Mouse (Mus musculus): Measurements from ENCODE around the gene Hnrnpu. TPM values are rescaled to one million over a fixed set of nuclear protein-coding genes. Genes with fewer than 3 reads are reported as not detected.

The Hnrnpu gene
- 842 and 961 TPM in 2 replicates for polyA plus RNA-seq (2014; fragmentation: Nextera tagmentation; extraction: Ambion mirVana)

- peak within 1 kb of the TSS; percentile 100 for H3K27ac ChIP-seq (replicated peaks; ENCODE audit: low read depth, low read length)
- peak within 1 kb of the TSS; percentile 100 for H3K9ac ChIP-seq (ENCODE audit: low read length)
- ATAC-seq (ENCODE audit: insufficient number of reproducible peaks, low FRiP score, low TSS enrichment, low read depth) (peak; percentile 89), DNase-seq (ENCODE audit: low spot score) (peak; percentile 96)
- no peaks in the 10 kb centered on the region for H3K9me3 ChIP-seq (ENCODE audit: control insufficient read depth, low read length)
- 0 out of 2 replicates have a peak, but pooled peaks cover under 1% of the 10 kb centered on the region for H3K4me1 ChIP-seq (ENCODE audit: control insufficient read depth, insufficient read depth, low read length)
- WGBS = under 1% methylated on average over 73 of the region's 73 CpGs
- H3K36me3 ChIP-seq (ENCODE audit: control insufficient read depth, insufficient read depth, low read length) = peaks cover 8% of the 10 kb centered on the region
- no peaks in the 10 kb centered on the region for H3K27me3 ChIP-seq (ENCODE audit: control insufficient read depth, insufficient read depth, low read length)
- peak within 1 kb of the TSS; percentile 100 for H3K4me3 ChIP-seq (ENCODE audit: low read depth, low read length)
- H3K4me2 ChIP-seq (ENCODE audit: low read depth, severe bottlenecking) = peak within 1 kb of the TSS; percentile 64
Measured at GRCm38 (mm10) chr1:178337551-178338317, at the start of gene Hnrnpu. TSS of gene Hnrnpu (minus strand) at chr1:178337797.

- Histone ChIP-seq H3K9ac (ENCODE audit: low read length) (no peak overlapping the region), H3K27ac (replicated peaks; ENCODE audit: low read depth, low read length) (no peak overlapping the region), H3K4me2 (ENCODE audit: low read depth, severe bottlenecking) (no peak overlapping the region), H3K36me3 (ENCODE audit: control insufficient read depth, insufficient read depth, low read length) (no peaks in the 10 kb centered on the region), H3K27me3 (ENCODE audit: control insufficient read depth, insufficient read depth, low read length) (no peaks in the 10 kb centered on the region), H3K4me3 (ENCODE audit: low read depth, low read length) (no peak overlapping the region), H3K4me1 (ENCODE audit: control insufficient read depth, insufficient read depth, low read length) (no peaks in the 10 kb centered on the region), H3K9me3 (ENCODE audit: control insufficient read depth, low read length) (no peaks in the 10 kb centered on the region)
- no peak for DNase-seq (ENCODE audit: low spot score)
- no peak for ATAC-seq (ENCODE audit: insufficient number of reproducible peaks, low FRiP score, low TSS enrichment, low read depth)
Measured at GRCm38 (mm10) chr1:178382165-178382564, 44.6 kb upstream of the Hnrnpu start.

GRCm38 (mm10) chr1:178379224-178379623 is 41.6 kb upstream of the Hnrnpu start:
- DNase-seq (ENCODE audit: low spot score) (no peak), ATAC-seq (ENCODE audit: insufficient number of reproducible peaks, low FRiP score, low TSS enrichment, low read depth) (no peak)
- H3K4me3 ChIP-seq (ENCODE audit: low read depth, low read length) = no peak overlapping the region
- H3K4me1 ChIP-seq (ENCODE audit: control insufficient read depth, insufficient read depth, low read length) = no peaks in the 10 kb centered on the region
- H3K9me3 ChIP-seq (ENCODE audit: control insufficient read depth, low read length) = no peaks in the 10 kb centered on the region
- no peaks in the 10 kb centered on the region for H3K27me3 ChIP-seq (ENCODE audit: control insufficient read depth, insufficient read depth, low read length)
- 83% methylated on average over 1 of the region's 1 CpGs for WGBS
- H3K27ac ChIP-seq (replicated peaks; ENCODE audit: low read depth, low read length) = no peak overlapping the region
- no peak overlapping the region for H3K4me2 ChIP-seq (ENCODE audit: low read depth, severe bottlenecking)
- no peaks in the 10 kb centered on the region for H3K36me3 ChIP-seq (ENCODE audit: control insufficient read depth, insufficient read depth, low read length)
- H3K9ac ChIP-seq (ENCODE audit: low read length) = no peak overlapping the region

GRCm38 (mm10) chr1:178378115-178378514 is 40.5 kb upstream of the Hnrnpu start:
- Histone ChIP-seq H3K9ac (ENCODE audit: low read length) (no peak overlapping the region), H3K36me3 (ENCODE audit: control insufficient read depth, insufficient read depth, low read length) (no peaks in the 10 kb centered on the region), H3K4me1 (ENCODE audit: control insufficient read depth, insufficient read depth, low read length) (no peaks in the 10 kb centered on the region), H3K27ac (replicated peaks; ENCODE audit: low read depth, low read length) (no peak overlapping the region), H3K4me3 (ENCODE audit: low read depth, low read length) (no peak overlapping the region), H3K9me3 (ENCODE audit: control insufficient read depth, low read length) (no peaks in the 10 kb centered on the region), H3K27me3 (ENCODE audit: control insufficient read depth, insufficient read depth, low read length) (no peaks in the 10 kb centered on the region), H3K4me2 (ENCODE audit: low read depth, severe bottlenecking) (no peak overlapping the region)
- 88% methylated on average over 3 of the region's 3 CpGs for WGBS
- no peak for ATAC-seq (ENCODE audit: insufficient number of reproducible peaks, low FRiP score, low TSS enrichment, low read depth)
- DNase-seq (ENCODE audit: low spot score) = no peak

GRCm38 (mm10) chr1:178376907-178377306 is 39.3 kb upstream of the Hnrnpu start:
- Histone ChIP-seq H3K9me3 (ENCODE audit: control insufficient read depth, low read length) (no peaks in the 10 kb centered on the region), H3K27me3 (ENCODE audit: control insufficient read depth, insufficient read depth, low read length) (no peaks in the 10 kb centered on the region), H3K27ac (replicated peaks; ENCODE audit: low read depth, low read length) (no peak overlapping the region), H3K36me3 (ENCODE audit: control insufficient read depth, insufficient read depth, low read length) (no peaks in the 10 kb centered on the region), H3K4me1 (ENCODE audit: control insufficient read depth, insufficient read depth, low read length) (no peaks in the 10 kb centered on the region), H3K4me2 (ENCODE audit: low read depth, severe bottlenecking) (no peak overlapping the region), H3K4me3 (ENCODE audit: low read depth, low read length) (no peak overlapping the region), H3K9ac (ENCODE audit: low read length) (no peak overlapping the region)
- ATAC-seq (ENCODE audit: insufficient number of reproducible peaks, low FRiP score, low TSS enrichment, low read depth) (no peak), DNase-seq (ENCODE audit: low spot score) (no peak)
- 67% methylated on average over 2 of the region's 2 CpGs for WGBS

GRCm38 (mm10) chr1:178376061-178376460 is 38.5 kb upstream of the Hnrnpu start:
- no peaks in the 10 kb centered on the region for H3K27me3 ChIP-seq (ENCODE audit: control insufficient read depth, insufficient read depth, low read length)
- no peaks in the 10 kb centered on the region for H3K36me3 ChIP-seq (ENCODE audit: control insufficient read depth, insufficient read depth, low read length)
- no peak for ATAC-seq (ENCODE audit: insufficient number of reproducible peaks, low FRiP score, low TSS enrichment, low read depth)
- no peaks in the 10 kb centered on the region for H3K4me1 ChIP-seq (ENCODE audit: control insufficient read depth, insufficient read depth, low read length)
- no peak overlapping the region for H3K4me2 ChIP-seq (ENCODE audit: low read depth, severe bottlenecking)
- 83% methylated on average over 2 of the region's 2 CpGs for WGBS
- no peaks in the 10 kb centered on the region for H3K9me3 ChIP-seq (ENCODE audit: control insufficient read depth, low read length)
- no peak overlapping the region for H3K27ac ChIP-seq (replicated peaks; ENCODE audit: low read depth, low read length)
- no peak overlapping the region for H3K4me3 ChIP-seq (ENCODE audit: low read depth, low read length)
- no peak overlapping the region for H3K9ac ChIP-seq (ENCODE audit: low read length)
- no peak for DNase-seq (ENCODE audit: low spot score)

- H3K9me3 ChIP-seq (ENCODE audit: control insufficient read depth, low read length) = no peaks in the 10 kb centered on the region
- no peak overlapping the region for H3K9ac ChIP-seq (ENCODE audit: low read length)
- H3K4me3 ChIP-seq (ENCODE audit: low read depth, low read length) = no peak overlapping the region
- no peaks in the 10 kb centered on the region for H3K27me3 ChIP-seq (ENCODE audit: control insufficient read depth, insufficient read depth, low read length)
- H3K4me1 ChIP-seq (ENCODE audit: control insufficient read depth, insufficient read depth, low read length) = no peaks in the 10 kb centered on the region
- H3K36me3 ChIP-seq (ENCODE audit: control insufficient read depth, insufficient read depth, low read length) = no peaks in the 10 kb centered on the region
- DNase-seq (ENCODE audit: low spot score) (no peak), ATAC-seq (ENCODE audit: insufficient number of reproducible peaks, low FRiP score, low TSS enrichment, low read depth) (no peak)
- no peak overlapping the region for H3K4me2 ChIP-seq (ENCODE audit: low read depth, severe bottlenecking)
- no peak overlapping the region for H3K27ac ChIP-seq (replicated peaks; ENCODE audit: low read depth, low read length)
Measured at GRCm38 (mm10) chr1:178375381-178375780, 37.8 kb upstream of the Hnrnpu start.

- no peak for ATAC-seq (ENCODE audit: insufficient number of reproducible peaks, low FRiP score, low TSS enrichment, low read depth)
- DNase-seq (ENCODE audit: low spot score) = no peak
- no peaks in the 10 kb centered on the region for H3K9me3 ChIP-seq (ENCODE audit: control insufficient read depth, low read length)
- no peaks in the 10 kb centered on the region for H3K27me3 ChIP-seq (ENCODE audit: control insufficient read depth, insufficient read depth, low read length)
- no peak overlapping the region for H3K9ac ChIP-seq (ENCODE audit: low read length)
- 91% methylated on average over 4 of the region's 4 CpGs for WGBS
- H3K4me1 ChIP-seq (ENCODE audit: control insufficient read depth, insufficient read depth, low read length) = peaks cover 2% of the 10 kb centered on the region; the same call in 1 of the 2 replicates
- H3K27ac ChIP-seq (replicated peaks; ENCODE audit: low read depth, low read length) = no peak overlapping the region
- H3K4me3 ChIP-seq (ENCODE audit: low read depth, low read length) = no peak overlapping the region
- H3K36me3 ChIP-seq (ENCODE audit: control insufficient read depth, insufficient read depth, low read length) = no peaks in the 10 kb centered on the region
- no peak overlapping the region for H3K4me2 ChIP-seq (ENCODE audit: low read depth, severe bottlenecking)
Measured at GRCm38 (mm10) chr1:178372681-178373080, 35.1 kb upstream of the Hnrnpu start.

All from limb, embryonic 11.5 days (tissue).